Mouse (Mus musculus): Measurements from ENCODE around the gene Kif6. TPM values are rescaled to one million over a fixed set of nuclear protein-coding genes. Genes with fewer than 3 reads are reported as not detected.

The Kif6 gene
- polyA plus RNA-seq, 1 experiment: not detected

DNA sequence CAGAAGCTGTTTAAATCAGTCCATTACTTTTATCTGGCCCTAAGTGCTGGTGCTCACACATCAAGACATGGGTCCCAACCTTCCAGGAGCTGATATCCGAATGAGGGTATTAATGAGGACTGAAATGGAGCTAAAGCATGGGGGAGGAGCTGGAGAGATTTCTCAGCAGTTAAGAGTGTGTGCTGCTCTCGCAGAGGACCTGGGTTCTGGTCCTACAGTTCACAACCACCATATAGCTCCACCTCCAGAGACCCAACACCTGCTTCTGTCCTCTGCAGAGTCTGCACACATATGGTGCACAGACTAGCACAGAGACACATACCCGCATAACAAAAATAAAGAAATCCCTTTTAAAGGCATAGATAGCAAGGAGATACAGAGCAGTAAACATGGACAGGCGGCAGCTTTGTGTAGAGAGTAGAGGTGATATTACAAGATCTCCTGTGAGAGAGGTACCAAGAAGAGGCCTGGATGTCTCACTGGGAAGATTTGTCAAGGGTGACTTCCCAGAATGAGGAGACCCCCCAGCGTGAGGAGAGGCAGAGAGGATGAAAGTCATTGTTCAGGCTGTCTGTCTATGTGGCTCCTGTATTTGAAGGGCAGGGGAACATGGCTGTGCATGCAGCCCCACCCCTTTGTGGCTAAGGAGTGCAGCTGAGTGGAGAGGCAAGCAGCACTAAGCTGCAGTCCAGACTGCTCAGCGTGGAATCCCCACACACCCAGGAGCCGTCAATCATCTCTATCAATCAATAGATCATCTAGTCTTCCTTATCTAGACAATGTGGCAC, 173.4 kb downstream of the Kif6 start:
- TF ChIP-seq GATA1 (IDR thresholded peaks at IDR 0.05; ENCODE audit: low read length): no peak

GRCm38 (mm10) chr17:49791546-49791945, 176.6 kb downstream of the Kif6 start:
- no peak for TF ChIP-seq GATA1 (IDR thresholded peaks at IDR 0.05; ENCODE audit: low read length)

- no peak for TF ChIP-seq GATA1 (IDR thresholded peaks at IDR 0.05; ENCODE audit: low read length)
Observed at GRCm38 (mm10) chr17:49792217-49792743, 177.3 kb downstream of the Kif6 start.

- TF ChIP-seq GATA1 (IDR thresholded peaks at IDR 0.05; ENCODE audit: low read length): no peak
Observed at GRCm38 (mm10) chr17:49792946-49793345, 178.0 kb downstream of the Kif6 start.

DNA sequence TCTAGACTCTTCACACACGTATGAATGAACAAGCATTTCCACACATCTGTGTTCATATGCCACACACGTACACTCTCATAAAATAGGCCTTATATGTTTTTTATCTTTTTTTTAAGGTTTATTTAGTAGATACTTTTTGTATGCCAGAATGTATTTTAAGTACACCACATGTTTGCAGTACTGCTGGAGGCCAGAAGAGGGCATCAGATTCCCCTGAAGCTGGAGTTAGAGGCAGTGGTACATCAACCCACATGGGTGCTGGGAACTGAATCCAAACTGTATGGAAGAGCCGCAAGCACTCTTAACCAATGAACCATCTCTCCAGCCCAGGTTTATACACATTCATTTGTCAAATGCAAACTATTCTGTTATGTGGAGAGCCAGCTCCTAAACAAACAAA, 179.0 kb downstream of the Kif6 start:
- TF ChIP-seq GATA1 (IDR thresholded peaks at IDR 0.05; ENCODE audit: low read length): no peak

DNA sequence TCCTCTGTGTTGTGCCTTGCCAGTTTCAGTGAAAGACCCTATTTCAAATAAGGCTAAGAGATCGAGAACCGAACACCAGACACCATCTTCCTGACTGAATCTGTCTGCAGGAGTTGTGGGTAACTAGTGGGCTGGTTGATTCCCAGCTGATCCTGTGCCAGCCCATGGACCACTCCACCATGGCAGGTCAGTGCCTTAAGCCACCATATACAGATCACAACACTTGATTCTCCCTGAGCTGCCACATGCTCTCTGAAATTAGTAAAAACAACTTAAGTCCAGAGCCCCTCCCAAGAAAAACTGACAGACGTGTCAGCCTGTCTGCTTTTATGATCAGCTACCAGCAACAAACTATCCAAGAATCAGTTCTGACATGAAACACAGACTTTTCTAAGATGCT, 180.3 kb downstream of the Kif6 start:
- TF ChIP-seq GATA1 (IDR thresholded peaks at IDR 0.05; ENCODE audit: low read length): no peak

DNA sequence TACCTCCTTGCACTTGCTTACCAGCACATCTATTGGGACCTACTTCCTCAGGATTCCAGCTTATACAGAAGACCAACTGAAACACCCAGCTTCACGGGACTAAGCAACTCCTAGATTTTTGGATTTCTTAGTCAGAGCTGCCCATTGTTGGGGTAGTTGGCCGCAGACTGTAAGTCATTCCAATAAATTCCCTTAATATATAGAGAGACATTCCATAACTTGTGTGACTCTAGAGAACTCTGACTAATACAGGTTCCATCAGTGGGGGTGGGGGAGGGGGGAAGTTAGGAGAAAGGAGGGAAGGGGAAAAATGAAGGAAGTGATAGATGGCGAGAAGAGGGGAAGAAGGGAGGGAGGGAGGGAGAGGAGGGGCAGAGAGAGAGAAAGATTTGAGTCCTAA, 181.2 kb downstream of the Kif6 start:
- TF ChIP-seq GATA1 (IDR thresholded peaks at IDR 0.05; ENCODE audit: low read length): no peak

- no peak for TF ChIP-seq GATA1 (IDR thresholded peaks at IDR 0.05; ENCODE audit: low read length)
Observed at GRCm38 (mm10) chr17:49799168-49799567, 184.2 kb downstream of the Kif6 start.

DNA sequence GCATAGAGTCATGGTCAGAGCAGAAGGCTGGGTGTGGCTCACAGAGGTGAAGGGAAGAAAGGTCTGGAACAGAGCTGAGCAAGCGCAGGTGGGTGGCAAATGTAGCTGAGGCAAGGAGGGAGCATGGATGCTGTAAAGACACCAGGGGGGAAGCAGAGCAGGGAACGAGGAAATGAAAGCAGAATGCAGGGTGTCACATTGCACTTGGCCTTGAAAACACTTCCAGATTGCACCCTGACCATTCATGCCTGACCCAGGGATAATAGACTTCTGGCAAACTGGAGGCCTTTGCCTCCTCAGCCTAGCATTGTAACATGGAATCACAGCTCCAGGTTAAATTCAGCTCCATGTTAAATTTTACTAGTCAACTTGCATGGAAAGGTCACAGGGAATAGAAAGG, 185.2 kb downstream of the Kif6 start:
- TF ChIP-seq GATA1 (IDR thresholded peaks at IDR 0.05; ENCODE audit: low read length): no peak

DNA sequence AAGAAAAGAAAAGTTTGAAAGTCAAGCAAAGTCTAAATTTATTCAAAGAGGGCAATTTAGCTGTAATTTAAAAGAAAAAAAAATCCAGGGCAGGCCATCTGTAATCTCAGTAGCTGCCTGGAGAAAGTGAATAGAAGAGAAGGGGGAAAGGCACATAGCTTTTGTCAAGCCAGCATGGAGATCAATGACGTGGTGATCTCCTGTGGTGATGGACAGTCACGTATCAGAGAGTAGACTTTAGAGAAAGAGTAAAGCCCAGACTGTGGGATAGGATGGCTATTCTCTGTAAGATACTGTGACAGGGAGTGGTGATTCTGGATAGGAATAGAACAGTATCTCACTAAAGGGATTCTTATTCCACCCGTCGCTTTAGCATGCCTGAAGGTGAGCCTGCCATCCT, 192.5 kb downstream of the Kif6 start:
- TF ChIP-seq GATA1 (IDR thresholded peaks at IDR 0.05; ENCODE audit: low read length): no peak

DNA sequence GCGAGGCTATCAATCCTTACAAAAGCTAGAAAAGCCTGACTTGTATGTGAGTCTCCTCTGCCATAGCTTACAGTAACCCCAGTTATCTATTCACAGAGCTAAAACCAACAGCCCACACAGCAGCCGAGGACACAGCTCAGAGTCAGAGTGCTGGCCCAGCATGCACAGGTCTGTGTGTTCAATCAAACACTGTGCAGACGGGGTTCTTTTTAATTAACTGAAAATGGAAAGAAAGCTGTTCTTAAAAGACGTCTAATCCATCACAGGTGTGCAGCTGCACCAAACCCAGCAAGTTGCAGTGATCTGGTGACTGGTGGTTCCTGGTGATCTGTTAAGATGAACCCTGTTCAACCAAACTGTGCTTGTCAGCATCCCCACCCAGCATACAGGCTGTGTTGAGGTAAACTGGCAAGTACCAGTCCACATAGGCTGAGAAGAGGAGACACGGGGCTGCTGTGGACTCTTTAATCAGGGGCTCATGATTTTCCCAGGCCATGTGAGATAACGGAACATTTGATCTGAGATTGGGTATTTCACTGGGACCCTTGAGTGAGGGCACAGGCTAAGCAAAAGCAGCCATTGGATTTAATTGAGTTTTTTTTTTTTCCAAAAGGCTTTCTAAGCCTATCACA, 193.9 kb downstream of the Kif6 start:
- no peak for TF ChIP-seq GATA1 (IDR thresholded peaks at IDR 0.05; ENCODE audit: low read length)

GRCm38 (mm10) chr17:49813893-49814640, 199.1 kb downstream of the Kif6 start:
- TF ChIP-seq GATA1 (IDR thresholded peaks at IDR 0.05; ENCODE audit: low read length): no peak

DNA sequence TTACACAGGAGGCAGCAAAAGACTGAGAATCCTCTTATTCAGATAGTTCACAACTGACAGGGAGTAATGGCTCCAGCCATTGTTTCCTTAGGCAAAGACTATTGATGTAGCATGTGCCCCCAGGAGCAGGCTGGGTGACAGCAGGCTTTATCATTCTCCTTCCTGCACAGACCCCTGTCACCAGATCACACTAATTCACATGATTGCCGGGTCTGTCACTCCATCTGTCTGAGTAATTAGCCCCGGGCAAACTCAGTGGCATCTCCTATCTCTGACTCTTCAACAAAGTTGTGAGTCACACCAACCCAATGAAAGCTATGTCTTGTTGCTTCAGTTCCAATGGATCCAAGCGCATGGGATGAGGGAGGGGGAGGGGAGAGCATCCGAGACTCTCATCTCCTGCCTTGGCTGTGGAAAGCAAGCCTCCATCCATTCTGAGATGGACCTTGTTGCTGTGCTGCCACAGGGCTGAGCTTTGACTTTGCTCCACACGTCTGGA, 201.2 kb downstream of the Kif6 start:
- TF ChIP-seq GATA1 (IDR thresholded peaks at IDR 0.05; ENCODE audit: low read length): no peak

DNA sequence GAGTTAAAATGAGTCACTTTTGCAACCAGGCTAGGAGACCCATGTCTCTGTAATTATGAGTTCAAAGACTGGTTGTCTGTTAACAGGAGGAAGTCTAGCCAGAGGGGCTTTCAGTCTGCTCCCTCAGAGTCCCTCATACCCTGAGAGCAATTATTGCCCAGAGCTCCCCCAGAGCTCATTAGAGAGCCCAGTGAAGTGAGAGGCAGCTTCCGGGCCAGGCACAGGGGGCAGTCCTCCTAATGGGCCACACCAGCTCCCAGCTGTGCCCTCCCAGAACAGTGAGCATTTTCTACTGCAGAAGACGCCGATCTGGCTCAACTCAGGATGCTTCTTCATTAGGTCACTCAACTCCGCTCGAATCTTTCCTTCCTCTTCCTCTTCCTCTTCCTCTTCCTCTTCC, 201.8 kb downstream of the Kif6 start:
- TF ChIP-seq GATA1 (IDR thresholded peaks at IDR 0.05; ENCODE audit: low read length): no peak

GRCm38 (mm10) chr17:49820203-49820602, 205.3 kb downstream of the Kif6 start:
- TF ChIP-seq GATA1 (IDR thresholded peaks at IDR 0.05; ENCODE audit: low read length): no peak

All from G1E-ER4 (cell line).